Mouse (Mus musculus): ENCODE results near the gene Rab3ip. TPM values are rescaled to one million over a fixed set of nuclear protein-coding genes. Genes with fewer than 3 reads are reported as not detected.
A peak's percentile ranks its signal among the peaks of the same experiment; 100 is the strongest.

Rab3ip gene
- polyA plus RNA-seq, 1 experiment from 2014 or later = 29.9 TPM

GRCm38 (mm10) chr10:116921416-116921815 is 29.2 kb downstream of the Rab3ip start:
- Histone ChIP-seq H3K27ac (replicated peaks; ENCODE audit: low read depth, low read length) (no peak overlapping the region), H3K4me2 (ENCODE audit: low read depth, low read length) (no peak overlapping the region), H3K4me3 (ENCODE audit: low read depth, low read length) (no peak overlapping the region), H3K27me3 (replicated peaks; ENCODE audit: control insufficient read depth, insufficient read depth, low read length) (no peaks in the 10 kb centered on the region), H3K4me1 (ENCODE audit: control insufficient read depth, insufficient read depth, low read length) (no peaks in the 10 kb centered on the region), H3K9me3 (ENCODE audit: control insufficient read depth, low read length) (no peaks in the 10 kb centered on the region), H3K36me3 (ENCODE audit: control insufficient read depth, insufficient read depth, low read length) (peaks cover 42% of the 10 kb centered on the region), H3K9ac (ENCODE audit: low read depth, low read length) (no peak overlapping the region)
- DNase-seq (ENCODE audit: low spot score) = no peak
- ATAC-seq (ENCODE audit: low read depth) = no peak
- WGBS = 90% methylated on average over 15 of the region's 15 CpGs

DNA sequence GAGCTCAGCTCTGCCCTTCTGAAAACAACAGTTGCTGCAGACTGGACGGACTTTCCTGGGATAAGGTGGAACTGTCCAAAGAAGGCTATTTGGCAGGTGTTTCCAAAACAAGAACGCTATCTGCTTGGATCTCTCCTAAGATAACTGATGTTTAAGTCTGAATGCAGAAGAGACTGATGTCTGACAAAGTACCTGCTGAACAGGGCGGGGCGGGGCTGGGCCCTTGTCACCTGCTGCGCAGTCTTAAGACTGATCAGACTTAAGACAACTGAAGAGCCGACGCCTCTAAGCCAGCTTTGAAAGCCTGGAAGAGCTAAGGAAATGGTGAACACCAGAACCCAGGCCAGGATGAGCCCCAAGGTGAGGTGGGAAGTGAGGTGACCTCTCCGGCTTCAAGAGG is 29.9 kb downstream of the Rab3ip start:
- H3K27me3 ChIP-seq (replicated peaks; ENCODE audit: control insufficient read depth, insufficient read depth, low read length) = no peaks in the 10 kb centered on the region
- no peak overlapping the region for H3K4me2 ChIP-seq (ENCODE audit: low read depth, low read length)
- H3K4me3 ChIP-seq (ENCODE audit: low read depth, low read length) = no peak overlapping the region
- peaks cover 39% of the 10 kb centered on the region for H3K36me3 ChIP-seq (ENCODE audit: control insufficient read depth, insufficient read depth, low read length)
- no peaks in the 10 kb centered on the region for H3K9me3 ChIP-seq (ENCODE audit: control insufficient read depth, low read length)
- H3K4me1 ChIP-seq (ENCODE audit: control insufficient read depth, insufficient read depth, low read length) = no peaks in the 10 kb centered on the region
- DNase-seq (ENCODE audit: low spot score) (no peak), ATAC-seq (ENCODE audit: low read depth) (no peak)
- H3K27ac ChIP-seq (replicated peaks; ENCODE audit: low read depth, low read length) = no peak overlapping the region
- H3K9ac ChIP-seq (ENCODE audit: low read depth, low read length) = no peak overlapping the region
- WGBS = 90% methylated on average over 8 of the region's 8 CpGs

DNA sequence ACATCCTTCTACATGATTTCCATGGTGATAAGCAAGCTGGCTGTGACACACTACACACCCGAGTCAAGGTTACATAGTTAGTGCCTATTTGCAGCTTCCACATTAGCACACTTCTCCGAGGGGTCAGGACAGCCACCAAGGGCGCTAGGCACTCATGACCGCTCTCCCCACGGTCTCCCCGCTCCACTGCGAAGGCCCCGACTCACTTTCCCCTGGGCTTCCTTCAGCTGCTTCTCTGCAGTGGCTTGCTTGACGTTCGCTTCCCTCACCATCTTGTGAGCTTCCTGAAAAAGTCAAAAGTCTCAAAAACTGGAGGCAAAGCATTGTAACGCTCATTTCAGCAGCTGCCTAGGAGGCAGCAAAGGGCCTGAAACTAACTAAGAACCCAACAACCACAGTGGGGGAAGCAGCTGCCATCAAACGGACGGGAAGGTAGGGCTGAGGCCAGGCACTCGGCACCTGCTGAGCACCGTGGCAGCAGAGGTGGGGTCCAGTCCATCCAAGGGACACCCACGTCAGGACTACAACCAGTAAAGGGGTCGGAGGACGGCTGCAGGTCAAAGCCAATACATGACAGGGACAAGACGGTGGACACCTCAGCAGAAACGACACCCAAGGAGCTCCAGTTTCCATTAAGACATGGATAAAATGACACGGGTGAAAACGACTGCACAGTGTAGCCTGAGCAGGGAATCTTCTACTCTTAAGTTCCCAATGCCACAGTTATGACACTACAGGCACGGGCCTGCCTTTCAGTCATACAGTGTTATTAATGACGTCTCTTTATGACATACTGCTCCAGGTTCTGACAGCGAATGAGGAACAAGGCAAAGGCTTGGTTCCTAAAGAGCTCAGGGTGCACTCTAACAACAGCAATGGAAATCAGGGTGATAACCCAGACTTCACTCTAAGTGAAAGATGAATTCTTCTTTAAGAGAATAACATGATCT is 30.9 kb downstream of the Rab3ip start:
- 85% methylated on average over 25 of the region's 25 CpGs for WGBS
- H3K4me1 ChIP-seq (ENCODE audit: control insufficient read depth, insufficient read depth, low read length) = no peaks in the 10 kb centered on the region
- no peak overlapping the region for H3K9ac ChIP-seq (ENCODE audit: low read depth, low read length)
- no peak overlapping the region for H3K27ac ChIP-seq (replicated peaks; ENCODE audit: low read depth, low read length)
- peaks cover 35% of the 10 kb centered on the region for H3K36me3 ChIP-seq (ENCODE audit: control insufficient read depth, insufficient read depth, low read length)
- H3K4me3 ChIP-seq (ENCODE audit: low read depth, low read length) = no peak overlapping the region
- H3K27me3 ChIP-seq (replicated peaks; ENCODE audit: control insufficient read depth, insufficient read depth, low read length) = no peaks in the 10 kb centered on the region
- H3K9me3 ChIP-seq (ENCODE audit: control insufficient read depth, low read length) = no peaks in the 10 kb centered on the region
- no peak overlapping the region for H3K4me2 ChIP-seq (ENCODE audit: low read depth, low read length)
- DNase-seq (ENCODE audit: low spot score) (no peak), ATAC-seq (ENCODE audit: low read depth) (no peak)

DNA sequence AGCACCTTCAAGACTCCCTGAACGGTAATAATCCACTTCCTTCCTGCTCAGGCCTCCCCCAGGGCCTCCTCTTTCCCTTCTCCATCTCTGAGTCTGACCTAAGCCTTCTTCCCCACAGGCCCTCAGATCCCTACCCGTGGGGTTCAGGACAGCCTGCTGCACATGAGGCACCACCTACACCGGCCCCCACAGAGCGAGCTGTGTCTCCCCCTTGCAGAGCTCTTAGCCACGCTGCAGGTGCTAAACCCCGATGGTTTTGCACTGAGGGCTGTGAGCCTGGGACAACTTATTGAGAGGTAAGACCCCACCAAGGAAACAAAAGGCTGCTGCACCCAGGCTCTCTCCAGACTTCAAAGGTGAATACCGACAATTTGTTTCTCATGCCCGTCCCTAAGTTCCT is 34.0 kb downstream of the Rab3ip start:
- Histone ChIP-seq H3K4me1 (ENCODE audit: control insufficient read depth, insufficient read depth, low read length) (no peaks in the 10 kb centered on the region), H3K9me3 (ENCODE audit: control insufficient read depth, low read length) (no peaks in the 10 kb centered on the region), H3K4me2 (ENCODE audit: low read depth, low read length) (no peak overlapping the region), H3K36me3 (ENCODE audit: control insufficient read depth, insufficient read depth, low read length) (peaks cover 37% of the 10 kb centered on the region), H3K9ac (ENCODE audit: low read depth, low read length) (no peak overlapping the region), H3K27ac (replicated peaks; ENCODE audit: low read depth, low read length) (no peak overlapping the region), H3K4me3 (ENCODE audit: low read depth, low read length) (no peak overlapping the region), H3K27me3 (replicated peaks; ENCODE audit: control insufficient read depth, insufficient read depth, low read length) (no peaks in the 10 kb centered on the region)
- DNase-seq (ENCODE audit: low spot score) (no peak), ATAC-seq (ENCODE audit: low read depth) (no peak)
- 72% methylated on average over 8 of the region's 8 CpGs for WGBS

DNA sequence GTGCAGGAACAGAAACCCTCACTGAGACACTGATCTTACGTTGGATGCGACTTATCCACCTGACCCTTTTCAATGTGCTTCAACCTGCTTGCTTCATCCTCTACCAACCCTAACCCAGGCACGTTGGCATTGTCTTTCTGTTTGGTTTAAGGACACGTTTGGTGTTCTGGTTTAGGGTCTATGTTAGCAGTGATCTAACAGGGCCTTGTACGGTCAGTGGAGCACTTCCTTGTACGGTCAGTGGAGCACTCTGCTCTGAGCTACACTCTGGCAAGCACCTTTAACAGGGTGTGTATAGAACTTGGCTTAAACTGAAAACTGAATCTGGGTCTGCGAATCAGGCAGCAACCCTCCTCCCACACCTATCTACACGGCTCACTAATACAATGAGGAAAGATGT is 35.3 kb downstream of the Rab3ip start:
- Histone ChIP-seq H3K36me3 (ENCODE audit: control insufficient read depth, insufficient read depth, low read length) (peaks cover 44% of the 10 kb centered on the region), H3K4me1 (ENCODE audit: control insufficient read depth, insufficient read depth, low read length) (no peaks in the 10 kb centered on the region), H3K9me3 (ENCODE audit: control insufficient read depth, low read length) (no peaks in the 10 kb centered on the region), H3K27ac (replicated peaks; ENCODE audit: low read depth, low read length) (no peak overlapping the region), H3K27me3 (replicated peaks; ENCODE audit: control insufficient read depth, insufficient read depth, low read length) (no peaks in the 10 kb centered on the region), H3K4me3 (ENCODE audit: low read depth, low read length) (no peak overlapping the region), H3K4me2 (ENCODE audit: low read depth, low read length) (no peak overlapping the region), H3K9ac (ENCODE audit: low read depth, low read length) (no peak overlapping the region)
- ATAC-seq (ENCODE audit: low read depth) (no peak), DNase-seq (ENCODE audit: low spot score) (no peak)
- 94% methylated on average over 8 of the region's 8 CpGs for WGBS

- no peak overlapping the region for H3K4me2 ChIP-seq (ENCODE audit: low read depth, low read length)
- H3K36me3 ChIP-seq (ENCODE audit: control insufficient read depth, insufficient read depth, low read length) = peaks cover 50% of the 10 kb centered on the region
- no peaks in the 10 kb centered on the region for H3K9me3 ChIP-seq (ENCODE audit: control insufficient read depth, low read length)
- ATAC-seq (ENCODE audit: low read depth) (no peak), DNase-seq (ENCODE audit: low spot score) (no peak)
- H3K9ac ChIP-seq (ENCODE audit: low read depth, low read length) = no peak overlapping the region
- H3K4me3 ChIP-seq (ENCODE audit: low read depth, low read length) = no peak overlapping the region
- 92% methylated on average over 9 of the region's 9 CpGs for WGBS
- no peaks in the 10 kb centered on the region for H3K4me1 ChIP-seq (ENCODE audit: control insufficient read depth, insufficient read depth, low read length)
- no peaks in the 10 kb centered on the region for H3K27me3 ChIP-seq (replicated peaks; ENCODE audit: control insufficient read depth, insufficient read depth, low read length)
- H3K27ac ChIP-seq (replicated peaks; ENCODE audit: low read depth, low read length) = no peak overlapping the region
Observed at GRCm38 (mm10) chr10:116914586-116914985, 36.0 kb downstream of the Rab3ip start.

DNA sequence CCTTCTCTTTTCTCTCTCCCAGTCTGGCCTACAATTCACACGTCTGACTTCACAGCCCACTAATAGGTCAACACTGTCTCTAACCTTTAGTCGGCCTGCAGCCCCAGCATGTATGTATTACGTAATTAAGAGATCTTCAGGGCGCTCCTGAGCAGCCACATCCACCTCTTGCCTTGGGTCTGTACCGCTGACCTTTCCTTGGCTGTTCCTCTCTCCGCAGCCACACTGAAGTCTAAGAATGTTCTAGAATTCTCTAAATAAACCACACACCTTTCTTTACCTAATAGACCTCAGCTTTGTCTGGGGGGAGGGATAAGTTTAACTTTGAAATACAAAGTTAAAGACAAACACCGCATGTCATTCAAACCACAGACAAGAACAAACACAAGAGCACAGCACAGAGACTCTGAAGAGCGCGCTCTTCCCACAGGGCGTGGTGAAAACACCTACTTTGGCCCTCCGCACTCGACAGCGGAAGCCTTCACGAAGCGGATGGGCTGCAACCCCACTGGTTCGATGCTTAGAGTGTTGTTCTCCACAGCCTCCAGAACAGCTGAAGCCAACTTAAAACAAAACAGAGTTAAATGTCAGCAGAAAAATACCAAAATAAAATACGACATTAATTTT is 36.8 kb downstream of the Rab3ip start:
- Histone ChIP-seq H3K36me3 (ENCODE audit: control insufficient read depth, insufficient read depth, low read length) (peaks cover 57% of the 10 kb centered on the region), H3K27ac (replicated peaks; ENCODE audit: low read depth, low read length) (no peak overlapping the region), H3K9ac (ENCODE audit: low read depth, low read length) (no peak overlapping the region), H3K27me3 (replicated peaks; ENCODE audit: control insufficient read depth, insufficient read depth, low read length) (no peaks in the 10 kb centered on the region), H3K4me1 (ENCODE audit: control insufficient read depth, insufficient read depth, low read length) (no peaks in the 10 kb centered on the region), H3K9me3 (ENCODE audit: control insufficient read depth, low read length) (no peaks in the 10 kb centered on the region), H3K4me2 (ENCODE audit: low read depth, low read length) (no peak overlapping the region), H3K4me3 (ENCODE audit: low read depth, low read length) (no peak overlapping the region)
- ATAC-seq (ENCODE audit: low read depth) (no peak), DNase-seq (ENCODE audit: low spot score) (no peak)
- 80% methylated on average over 17 of the region's 17 CpGs for WGBS

DNA sequence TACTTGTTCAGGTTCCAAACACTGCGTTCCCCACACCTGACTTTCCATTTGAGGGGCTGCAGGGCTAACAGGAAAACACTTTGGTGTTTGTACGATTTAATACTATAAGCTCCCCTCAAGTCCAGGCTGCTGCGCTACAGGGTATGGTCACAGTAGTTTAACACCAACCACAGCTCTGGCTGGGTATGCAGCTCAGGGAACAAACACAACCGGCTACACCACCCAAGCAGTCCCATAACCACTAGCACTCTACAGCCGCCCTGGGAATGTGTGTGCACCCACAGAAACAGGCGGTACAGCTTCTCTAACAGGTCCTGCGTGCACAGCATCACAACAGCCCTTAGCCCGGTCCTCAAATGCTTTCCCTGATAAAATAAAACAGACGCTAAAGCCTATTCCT is 37.7 kb downstream of the Rab3ip start:
- H3K27ac ChIP-seq (replicated peaks; ENCODE audit: low read depth, low read length) = peak overlapping the region; percentile 28; the same call in 1 of the 2 replicates
- 70% methylated on average over 9 of the region's 9 CpGs for WGBS
- peaks cover 60% of the 10 kb centered on the region for H3K36me3 ChIP-seq (ENCODE audit: control insufficient read depth, insufficient read depth, low read length)
- H3K9me3 ChIP-seq (ENCODE audit: control insufficient read depth, low read length) = no peaks in the 10 kb centered on the region
- H3K27me3 ChIP-seq (replicated peaks; ENCODE audit: control insufficient read depth, insufficient read depth, low read length) = no peaks in the 10 kb centered on the region
- H3K9ac ChIP-seq (ENCODE audit: low read depth, low read length) = no peak overlapping the region
- no peak overlapping the region for H3K4me3 ChIP-seq (ENCODE audit: low read depth, low read length)
- DNase-seq (ENCODE audit: low spot score) = peak; percentile 45
- peak; percentile 79 for ATAC-seq (ENCODE audit: low read depth)
- H3K4me1 ChIP-seq (ENCODE audit: control insufficient read depth, insufficient read depth, low read length) = no peaks in the 10 kb centered on the region
- H3K4me2 ChIP-seq (ENCODE audit: low read depth, low read length) = no peak overlapping the region
